Mouse (Mus musculus): Measurements from ENCODE around the gene Chst15.

- no peak for TF ChIP-seq CTCF (IDR thresholded peaks at IDR 0.05; ENCODE audit: extremely low read depth, insufficient read length, insufficient replicate concordance, low read depth, low read length)
- TF ChIP-seq POLR2A (IDR thresholded peaks at IDR 0.05; ENCODE audit: low read depth, low read length): no peak
These were observed 17.3 kb downstream of the Chst15 start for GRCm38 (mm10) chr7:132299661-132300210.

Measured in small intestine, adult 2 months (tissue).